Mouse (Mus musculus): ENCODE measurements around the gene Sh3bp2.

Gene Sh3bp2

DNA sequence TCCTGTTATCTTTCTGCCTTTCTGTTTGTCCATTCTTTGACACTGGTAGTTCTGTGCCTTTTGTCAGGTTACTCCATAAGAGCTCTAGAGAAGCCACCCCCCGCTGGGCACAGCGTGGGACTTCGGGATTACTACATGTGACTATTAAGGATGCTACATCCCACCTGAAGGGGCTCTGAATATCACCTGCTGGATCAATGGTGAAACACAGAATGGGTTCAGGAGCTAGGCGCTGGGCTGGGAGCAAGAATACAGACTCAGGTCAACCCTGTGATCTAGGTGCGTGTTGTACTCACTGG, 788 bp downstream of the Sh3bp2 start:
- DNase-seq (ENCODE audit: low spot score) = no peak

DNA sequence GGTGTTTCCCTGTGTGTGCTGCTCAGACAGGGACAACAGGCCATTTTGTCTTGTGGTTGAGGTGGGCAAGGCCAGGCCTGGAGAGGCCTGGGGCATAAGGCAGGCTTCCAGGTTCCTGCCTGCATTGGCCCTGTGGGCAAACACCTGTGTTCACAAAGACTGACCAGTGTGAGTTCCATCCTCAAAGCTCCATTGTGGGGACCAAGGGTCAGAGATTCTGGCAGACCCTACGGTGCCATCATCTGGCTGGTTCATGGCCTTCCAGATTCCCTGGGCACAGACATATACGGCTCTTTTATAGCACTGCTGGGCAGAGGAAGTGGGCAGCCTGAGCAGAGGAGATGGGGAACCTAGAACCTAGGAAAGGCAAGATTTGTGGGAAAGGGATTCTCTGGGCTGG, 1.7 kb downstream of the Sh3bp2 start:
- no peak for DNase-seq (ENCODE audit: low spot score)

DNA sequence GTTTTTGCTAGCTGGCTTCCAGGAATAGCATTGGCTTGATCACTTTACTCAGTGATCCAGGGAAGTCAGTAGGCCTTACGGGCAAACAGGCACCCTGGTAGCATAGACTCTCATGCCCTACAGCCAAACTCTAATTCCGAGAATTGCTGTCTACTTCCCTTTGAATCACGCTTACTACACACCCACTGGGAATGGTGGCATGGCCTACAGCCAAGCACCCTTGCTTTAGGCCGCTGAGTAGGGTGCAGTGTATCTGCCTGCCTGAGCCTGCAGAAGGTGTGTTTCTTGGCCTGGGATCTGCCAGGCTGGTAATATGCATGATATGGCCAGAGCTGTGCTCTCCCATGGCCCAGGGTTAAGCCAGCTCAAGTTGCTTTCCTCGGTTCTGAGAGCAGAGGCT, 3.1 kb downstream of the Sh3bp2 start:
- no peak for DNase-seq (ENCODE audit: low spot score)

DNA sequence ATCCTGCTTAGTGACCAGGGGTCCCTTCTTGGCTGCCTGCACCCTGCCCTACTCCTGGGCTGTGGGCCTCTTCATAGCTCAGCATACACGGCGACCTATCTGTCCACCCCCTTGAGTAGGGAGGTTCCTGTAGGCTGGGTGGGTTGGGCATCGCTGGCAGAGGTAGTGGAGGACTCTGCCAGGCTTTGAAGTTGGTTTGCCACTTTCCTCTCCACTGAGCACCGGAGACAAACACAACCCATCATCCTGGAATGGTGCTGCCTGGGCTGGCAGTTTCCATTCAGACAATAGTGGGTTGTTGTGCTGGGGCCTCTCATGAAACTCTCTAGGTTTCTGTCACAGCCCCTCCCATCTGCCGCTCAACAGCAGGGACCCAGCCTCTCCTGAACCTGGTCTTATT, 4.5 kb downstream of the Sh3bp2 start:
- DNase-seq (ENCODE audit: low spot score) = no peak

DNA sequence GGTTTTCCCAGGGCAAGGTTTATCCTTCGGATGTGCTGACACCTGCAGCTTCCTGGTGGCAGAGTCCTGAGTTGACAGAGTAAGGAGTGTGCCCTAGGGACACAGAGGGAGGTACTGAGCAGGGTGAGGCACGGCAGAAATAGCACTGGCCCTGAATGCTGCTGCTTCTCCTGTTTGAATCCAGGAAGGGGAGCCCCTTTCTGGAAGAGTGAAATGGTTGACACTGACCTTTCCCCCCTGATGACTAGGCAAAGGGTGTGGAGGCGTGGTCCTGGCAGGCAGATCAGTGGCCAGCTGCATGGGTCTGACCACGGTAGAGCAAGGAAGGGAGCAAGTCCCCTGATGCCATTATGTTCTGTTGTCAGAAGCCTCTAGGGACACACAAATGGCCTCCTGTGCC, 5.0 kb downstream of the Sh3bp2 start:
- no peak for DNase-seq (ENCODE audit: low spot score)

DNA sequence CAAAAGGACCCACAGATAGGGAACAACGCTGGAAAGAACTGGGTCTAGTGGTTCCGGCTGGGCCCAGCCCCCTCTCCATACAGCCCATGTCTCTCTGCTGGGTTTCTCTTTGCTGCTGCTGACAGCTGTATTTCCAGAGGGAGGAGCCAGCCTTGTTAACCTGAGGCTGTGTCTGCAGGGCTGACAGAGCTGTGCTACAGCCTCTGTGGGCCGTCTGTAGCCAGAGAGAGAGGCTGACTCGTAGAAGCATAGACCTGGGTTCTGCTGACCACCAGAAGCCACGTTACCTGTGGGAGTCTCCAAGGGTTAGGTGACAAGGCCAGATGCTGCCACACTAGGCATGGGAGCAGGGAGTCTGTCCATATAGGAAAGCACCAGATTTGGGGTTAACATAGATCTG, 7.4 kb downstream of the Sh3bp2 start:
- no peak for DNase-seq (ENCODE audit: low spot score)

DNA sequence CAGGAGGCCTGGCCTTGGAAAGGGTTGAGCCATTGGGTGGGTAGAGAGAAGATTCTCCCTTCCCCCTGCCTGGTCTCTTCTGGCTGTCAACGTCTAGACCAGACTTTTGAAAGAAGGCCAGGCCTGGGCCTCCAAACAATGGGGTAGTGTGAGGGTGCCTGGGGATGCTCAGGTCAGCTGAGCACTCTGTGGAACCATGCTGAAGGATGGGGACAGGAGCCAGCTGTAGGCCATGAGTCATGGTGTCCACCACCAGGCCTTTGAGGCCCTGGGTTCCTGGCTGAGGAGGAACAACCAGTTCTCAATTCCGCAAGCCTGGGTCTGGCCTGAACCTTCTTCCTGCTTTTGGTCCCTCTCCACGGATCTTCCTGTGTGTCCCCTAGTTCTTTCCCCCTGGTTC, 8.2 kb downstream of the Sh3bp2 start:
- DNase-seq (ENCODE audit: low spot score) = no peak

DNA sequence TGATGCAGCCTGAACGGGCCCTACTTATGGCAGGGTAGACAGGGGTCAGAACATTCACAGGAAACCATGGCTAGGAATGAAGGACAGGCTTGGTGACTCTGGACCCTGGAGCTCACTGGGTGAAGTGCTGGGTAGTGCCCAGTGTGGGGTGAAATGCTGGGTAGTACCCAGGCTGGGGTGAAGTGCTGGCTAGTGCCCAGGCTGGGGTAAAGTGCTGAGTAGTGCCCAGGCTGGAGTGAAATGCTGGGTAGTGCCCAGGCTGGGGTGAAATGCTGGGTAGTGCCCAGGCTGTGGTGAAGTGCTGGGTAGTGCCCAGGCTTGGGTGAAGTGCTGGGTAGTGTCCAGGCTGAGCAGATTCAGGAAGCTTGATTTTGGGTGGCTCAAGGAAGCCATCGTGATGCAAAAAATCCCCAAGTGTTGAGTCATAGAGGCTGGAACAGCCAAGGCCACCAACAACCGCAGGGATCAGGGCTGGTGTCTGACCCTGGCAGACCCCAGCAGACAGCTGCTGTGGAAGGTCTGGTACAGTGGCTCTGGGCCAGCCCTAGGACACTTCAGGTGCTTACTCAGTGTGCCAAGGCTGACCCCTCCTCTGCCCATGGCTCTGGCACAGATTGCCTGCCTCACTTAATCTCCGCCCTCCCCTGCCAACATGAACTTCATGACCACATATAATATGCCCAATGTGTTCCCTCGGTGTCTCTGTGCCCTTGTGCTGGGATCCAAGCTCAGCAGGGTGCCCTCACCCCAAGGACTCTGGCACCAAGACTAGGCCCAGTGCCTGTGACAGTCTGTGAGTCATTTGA, 9.3 kb downstream of the Sh3bp2 start:
- DNase-seq (ENCODE audit: low spot score) = peak; percentile 80

DNA sequence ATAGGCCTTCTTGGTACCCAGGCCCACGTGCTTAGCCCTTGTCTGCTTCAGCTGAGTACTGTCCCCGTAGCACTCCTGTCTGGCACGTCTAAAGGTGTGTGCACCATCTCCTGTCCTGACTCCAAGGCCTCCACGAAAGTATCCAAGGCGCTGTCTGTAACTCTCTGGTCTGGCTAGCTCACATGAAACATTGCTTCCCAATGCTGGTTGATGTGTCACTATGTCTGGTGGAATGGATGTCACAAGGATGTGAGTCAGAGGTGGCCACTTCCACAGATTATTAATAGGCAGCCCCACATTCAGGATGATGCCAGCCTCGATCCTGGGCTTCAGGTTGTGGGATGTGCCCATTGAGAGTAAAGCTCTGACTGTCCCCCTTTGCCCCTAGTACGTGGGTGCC, 10.2 kb downstream of the Sh3bp2 start:
- DNase-seq (ENCODE audit: low spot score) = no peak

DNA sequence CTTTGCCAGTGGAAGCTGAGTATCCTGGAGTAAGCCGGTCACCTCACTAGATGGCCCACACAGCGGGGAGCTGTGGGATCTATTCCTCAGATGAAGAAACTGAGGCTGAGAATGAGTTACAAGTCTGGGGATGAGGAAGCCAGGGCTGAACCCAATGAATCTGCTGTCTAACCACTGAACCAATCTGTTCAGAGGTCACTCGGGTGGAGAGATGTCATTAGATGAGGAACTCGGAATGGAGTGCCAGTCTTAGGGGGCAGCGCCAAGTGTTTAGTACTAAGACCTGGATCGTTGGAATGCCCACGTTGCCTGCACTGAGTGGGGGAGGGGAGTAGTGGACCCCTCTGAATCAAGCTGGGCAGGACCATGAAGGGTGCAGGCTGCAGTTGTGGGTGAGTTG, 12.4 kb downstream of the Sh3bp2 start:
- DNase-seq (ENCODE audit: low spot score) = no peak

DNA sequence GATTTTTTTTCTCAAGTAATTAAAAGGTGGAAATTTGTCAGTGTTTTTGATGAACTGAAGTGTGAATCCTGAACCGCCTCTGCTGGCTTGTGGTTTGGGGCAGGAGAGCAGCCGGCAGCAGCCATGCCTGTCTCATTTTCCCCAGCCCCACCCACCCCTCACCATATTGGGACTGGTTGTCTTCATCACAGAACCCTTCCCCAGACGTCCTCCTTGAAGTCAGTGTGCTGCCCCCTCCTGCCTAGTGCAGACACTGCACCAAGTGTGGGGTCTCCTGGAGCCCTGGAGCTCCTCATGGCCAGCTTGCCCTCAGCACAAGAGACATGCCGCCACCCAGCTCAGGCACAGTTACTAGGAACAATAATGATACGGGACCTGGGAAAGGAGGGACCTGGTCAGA, 12.9 kb downstream of the Sh3bp2 start:
- DNase-seq (ENCODE audit: low spot score) = no peak

DNA sequence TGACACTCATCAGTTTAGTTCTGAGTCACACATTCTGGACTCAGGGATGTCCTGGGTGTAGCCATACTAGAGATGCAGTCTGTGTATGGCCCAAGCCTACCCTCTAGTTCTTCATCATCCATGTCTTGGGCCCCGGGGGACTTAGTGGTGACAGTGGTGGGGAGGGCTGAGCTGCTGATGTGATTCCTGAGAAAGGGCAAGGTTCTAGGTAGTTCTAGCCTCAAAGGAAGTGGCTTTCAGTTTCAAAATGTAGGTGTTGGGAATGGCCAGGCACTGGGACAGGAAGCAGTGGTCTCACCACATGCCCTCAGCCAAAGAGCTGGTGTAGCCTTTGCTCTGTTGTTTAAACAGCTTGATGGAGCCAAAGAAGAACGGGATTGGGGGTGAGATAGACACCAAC, 13.5 kb downstream of the Sh3bp2 start:
- DNase-seq (ENCODE audit: low spot score) = no peak

DNA sequence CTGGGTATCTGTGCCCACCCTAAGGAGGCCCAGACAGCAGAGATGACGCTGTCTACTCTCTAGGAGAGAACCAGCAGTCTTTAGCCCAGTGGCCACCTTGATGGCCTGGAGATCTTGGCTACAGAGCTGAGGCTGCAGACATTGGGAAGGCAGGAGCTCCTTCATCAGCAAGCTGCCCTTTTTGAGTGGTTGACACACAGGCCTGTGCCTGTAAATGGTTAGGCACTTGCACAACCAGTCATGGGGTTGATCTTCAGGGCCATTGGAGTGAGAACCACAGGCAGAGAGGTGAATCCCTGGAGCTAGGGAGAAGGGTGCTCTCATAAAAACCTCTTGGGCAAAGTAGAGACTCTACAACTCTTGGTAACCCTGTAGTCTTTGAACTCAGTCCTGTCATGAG, 16.5 kb downstream of the Sh3bp2 start:
- no peak for DNase-seq (ENCODE audit: low spot score)

DNA sequence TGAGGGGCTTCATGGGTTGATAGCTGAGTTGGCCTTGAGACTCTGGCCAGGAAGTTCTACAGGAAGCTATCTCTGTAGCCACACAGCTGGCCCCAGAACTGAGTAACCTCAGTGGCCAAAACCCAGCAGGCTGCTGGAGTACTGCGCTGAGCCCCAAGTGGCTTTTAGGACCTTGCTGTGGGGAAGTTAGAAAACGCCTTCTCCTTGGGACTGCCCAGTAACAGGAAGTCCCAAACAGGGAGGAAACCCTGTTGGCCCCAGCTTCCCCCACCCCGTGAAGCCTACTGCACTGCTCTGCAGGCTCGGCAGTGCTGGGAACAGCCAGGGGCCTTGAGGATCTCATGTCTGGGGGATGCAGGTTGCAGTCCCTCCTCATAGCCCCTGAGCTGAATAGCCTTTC, 17.5 kb downstream of the Sh3bp2 start:
- no peak for DNase-seq (ENCODE audit: low spot score)

DNA sequence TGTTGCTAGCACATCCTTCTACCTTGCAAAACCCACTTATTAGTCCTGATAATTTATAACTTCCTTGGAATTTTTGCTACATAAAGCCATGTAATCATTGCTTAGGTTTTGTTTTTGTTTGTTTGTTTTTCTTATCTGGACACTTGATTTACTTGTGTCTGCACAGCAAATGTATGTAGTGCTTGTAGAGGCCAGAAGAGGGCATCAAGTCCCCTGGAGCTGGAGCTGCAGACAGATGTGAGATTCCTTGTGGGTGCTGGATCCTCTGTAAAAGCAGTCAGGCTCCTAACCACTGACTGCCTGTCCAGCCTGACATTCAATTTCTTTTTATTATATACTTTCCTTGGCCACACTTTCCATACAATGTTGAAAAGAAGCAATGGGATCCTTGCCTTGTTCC, 21.8 kb downstream of the Sh3bp2 start:
- DNase-seq (ENCODE audit: low spot score) = no peak

DNA sequence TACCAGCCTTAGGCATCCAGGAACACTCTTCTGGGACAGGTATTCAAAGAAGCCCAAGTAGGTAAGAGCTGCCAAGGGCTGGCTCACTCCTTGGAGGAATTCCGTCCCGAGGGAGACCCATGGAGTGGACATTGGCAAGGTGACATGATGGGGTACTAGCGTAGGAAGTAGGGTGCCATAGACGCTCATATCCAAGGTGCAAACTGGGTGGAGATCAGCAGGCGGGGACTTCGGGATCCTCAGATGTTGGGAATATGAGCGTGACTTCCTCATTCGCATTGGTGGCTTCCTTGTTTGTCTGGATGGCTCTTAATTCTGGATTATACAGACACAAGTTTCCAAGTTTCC, 23.5 kb downstream of the Sh3bp2 start:
- no peak for DNase-seq (ENCODE audit: low spot score)

DNA sequence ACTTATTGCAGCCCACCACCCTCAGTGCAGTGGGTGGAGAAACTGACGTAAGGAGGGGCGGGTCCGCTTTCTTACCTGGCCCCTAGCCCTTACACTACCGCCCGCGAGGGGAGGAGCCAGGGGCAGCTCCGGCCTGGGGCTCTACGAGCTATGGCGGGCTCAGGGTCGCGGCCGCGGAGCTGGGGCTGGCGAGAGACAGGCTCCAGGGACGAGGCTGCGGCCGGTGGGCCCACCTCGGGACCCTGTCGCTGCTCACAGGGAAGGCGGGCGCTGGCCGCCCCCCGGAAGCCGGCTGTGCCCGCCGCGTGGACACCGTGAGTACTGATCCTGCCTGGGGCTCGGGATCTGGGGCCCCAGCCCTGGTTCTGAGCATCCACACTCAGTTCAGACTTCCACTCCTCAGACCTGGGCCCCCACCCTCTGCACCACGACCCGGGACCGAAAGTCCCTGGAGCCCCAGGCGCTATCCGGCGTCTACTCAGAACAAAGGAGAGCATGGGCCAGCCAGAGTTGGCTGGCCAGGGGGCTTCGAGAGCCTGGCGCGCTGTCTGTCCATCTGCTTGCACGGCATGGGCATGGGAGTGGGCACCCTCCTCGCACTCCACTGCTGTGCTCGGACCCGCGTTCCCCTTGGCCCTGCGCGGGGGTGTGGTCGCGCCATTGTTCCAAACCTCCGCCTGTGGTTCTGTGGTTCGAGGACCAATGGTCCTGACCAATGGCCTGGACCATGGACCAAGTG, 24.0 kb downstream of the Sh3bp2 start:
- no peak for DNase-seq (ENCODE audit: low spot score)

DNA sequence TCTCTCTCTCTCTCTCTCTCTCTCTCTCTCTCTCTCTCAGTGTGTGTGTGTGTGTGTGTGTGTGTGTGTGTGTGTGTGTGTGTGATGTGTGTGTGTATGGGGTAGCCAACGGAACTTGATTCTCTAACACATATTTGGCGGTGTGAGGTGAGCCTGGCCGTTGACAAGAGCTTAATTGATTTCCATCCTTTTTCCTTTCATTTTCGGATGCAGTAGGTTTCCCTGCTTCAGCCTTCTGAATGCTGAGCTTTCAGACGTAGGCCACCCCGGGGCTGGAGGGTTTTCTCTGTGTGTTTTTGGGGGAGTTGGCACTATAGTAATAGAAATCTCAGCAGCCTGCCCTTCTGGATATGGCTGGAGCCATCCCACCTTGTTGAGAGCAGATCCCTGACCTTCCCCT, 24.6 kb downstream of the Sh3bp2 start:
- no peak for DNase-seq (ENCODE audit: low spot score)

DNA sequence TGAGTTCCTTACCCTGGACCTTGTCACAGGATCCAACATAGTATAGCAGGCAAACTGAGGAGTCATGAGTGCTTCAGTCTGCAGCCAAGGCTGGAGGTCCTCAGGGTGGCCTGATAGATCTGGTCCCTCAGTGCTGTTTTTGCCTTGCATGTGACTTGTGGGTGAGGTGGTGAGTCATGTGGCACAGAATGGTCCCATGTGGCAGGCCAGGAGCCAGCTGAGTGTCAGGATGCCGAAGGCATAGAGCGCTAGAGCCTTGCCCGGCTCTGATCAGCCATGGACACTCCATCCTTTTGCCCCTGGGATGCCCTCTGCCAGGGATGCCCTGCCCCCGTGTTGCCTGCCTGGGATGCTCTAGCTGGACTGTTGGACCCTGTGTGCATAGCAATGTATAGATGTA, 26.2 kb downstream of the Sh3bp2 start:
- no peak for DNase-seq (ENCODE audit: low spot score)

DNA sequence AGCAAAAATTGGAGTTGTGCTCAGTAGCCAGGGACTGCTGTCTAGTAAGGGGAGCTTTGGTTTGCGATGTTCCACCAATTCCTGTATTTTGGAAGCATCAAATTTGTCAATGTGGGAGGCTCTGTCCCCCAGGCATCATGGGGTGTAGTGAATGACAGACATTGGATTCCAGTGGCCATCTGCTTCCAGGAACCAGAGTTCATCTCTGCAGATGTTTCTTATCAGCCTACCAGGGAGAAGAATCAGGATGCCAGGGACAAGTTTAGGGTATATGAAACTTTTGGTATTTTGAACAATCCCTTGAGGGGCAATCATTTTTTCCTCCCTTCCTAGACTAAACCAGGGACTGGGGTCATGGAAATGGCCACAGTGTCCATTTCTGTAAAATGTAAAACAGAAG, 38.2 kb downstream of the Sh3bp2 start:
- DNase-seq (ENCODE audit: low spot score) = no peak

DNA sequence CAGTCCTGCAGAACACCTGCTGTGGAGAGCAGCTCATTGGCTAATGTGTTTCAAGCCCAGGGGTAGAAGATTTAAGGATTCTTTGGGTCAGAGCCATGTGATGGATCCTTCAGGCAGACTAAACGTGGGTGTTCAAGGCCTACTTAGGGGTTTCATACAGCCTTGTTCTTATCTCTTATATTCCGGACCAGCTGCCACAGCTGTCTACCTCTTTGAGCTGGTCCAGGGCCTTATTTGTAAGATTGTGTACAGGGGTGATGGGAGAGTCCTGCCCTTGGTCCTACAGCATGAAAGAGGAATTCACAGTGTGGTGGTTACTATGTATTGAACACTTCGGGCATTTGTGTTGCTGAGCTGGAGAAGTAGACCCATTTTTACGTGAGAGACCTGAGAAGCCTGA, 38.7 kb downstream of the Sh3bp2 start:
- no peak for DNase-seq (ENCODE audit: low spot score)

DNA sequence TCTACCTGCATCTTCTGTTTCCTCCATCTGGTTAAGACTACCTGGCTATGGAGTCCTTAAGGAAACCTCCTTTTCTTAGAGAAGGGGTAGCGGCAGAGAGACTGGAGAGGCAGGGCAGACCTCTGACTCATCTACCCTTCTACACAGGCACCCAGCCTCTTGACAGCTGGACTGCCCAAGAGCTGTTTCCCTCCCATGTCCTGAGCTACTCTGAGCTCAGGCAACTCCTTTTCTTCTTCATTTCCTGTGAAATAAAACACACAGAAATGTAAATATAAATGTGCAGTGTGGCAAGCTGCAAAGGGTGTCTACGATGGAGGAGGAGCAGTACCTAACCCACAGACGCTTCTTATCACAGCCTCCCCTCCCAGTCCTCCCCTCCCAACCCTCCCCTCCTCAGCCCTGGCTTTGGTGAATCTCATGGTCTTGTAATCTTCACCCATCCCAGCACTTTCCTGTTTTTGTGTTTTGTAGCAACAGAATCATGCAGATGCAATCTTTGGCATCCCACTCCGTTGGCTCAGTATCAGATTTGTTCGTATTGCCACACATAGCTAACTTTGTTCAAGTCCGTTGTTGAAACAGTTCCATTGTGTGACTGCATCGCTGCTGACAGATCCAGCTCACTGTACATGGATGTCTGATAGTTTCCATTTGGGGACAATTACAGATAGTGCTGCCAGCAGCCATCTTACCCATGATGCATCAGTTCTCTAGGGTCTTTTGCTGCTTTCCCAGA, 40.1 kb downstream of the Sh3bp2 start:
- DNase-seq (ENCODE audit: low spot score) = no peak

DNA sequence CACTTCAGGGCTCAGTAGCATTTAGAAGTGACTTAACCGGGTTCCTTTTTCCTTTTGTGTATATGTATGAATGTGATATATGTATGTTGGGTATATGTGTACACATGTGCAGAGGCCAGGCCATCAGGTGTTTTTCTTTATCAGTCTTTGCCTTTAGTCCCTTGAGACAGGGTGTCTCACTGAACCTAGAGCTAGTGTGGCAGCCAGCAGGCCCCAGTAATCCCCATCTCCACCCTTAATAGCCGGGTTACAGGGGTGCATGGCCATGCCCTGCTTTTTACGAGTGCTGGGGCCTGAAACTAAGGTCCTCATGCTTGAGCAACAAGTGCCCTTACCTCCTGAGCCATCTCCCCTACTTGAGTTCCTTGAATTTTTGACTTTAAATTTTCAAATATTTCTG, 45.9 kb downstream of the Sh3bp2 start:
- no peak for DNase-seq (ENCODE audit: low spot score)

All from ovary, adult 18-20 months (tissue).